Mouse (Mus musculus): ENCODE measurements around the gene Ppp1r12b. TPM values are rescaled to one million over a fixed set of nuclear protein-coding genes. Genes with fewer than 3 reads are reported as not detected.
A peak's percentile ranks its signal among the peaks of the same experiment; 100 is the strongest.

Gene Ppp1r12b
- total and polyA plus RNA-seq, 2 experiments, result 2.2 to 5.0 TPM

- 69% methylated on average over 7 of the region's 7 CpGs for WGBS
- Histone ChIP-seq H3K4me1 (ENCODE audit: control insufficient read depth, insufficient read depth, low read length) (peaks cover 3% of the 10 kb centered on the region; the same call in 1 of the 2 replicates), H3K79me2 (ENCODE audit: control insufficient read depth, insufficient read depth, low read length) (no peaks in the 10 kb centered on the region), H3K27me3 (ENCODE audit: control insufficient read depth, insufficient read depth, low read length) (no peaks in the 10 kb centered on the region), H3K27ac (replicated peaks; ENCODE audit: insufficient read depth, low read depth, low read length) (no peak overlapping the region), H3K36me3 (ENCODE audit: control insufficient read depth, insufficient read depth, low read length) (no peaks in the 10 kb centered on the region), H3K9ac (ENCODE audit: low read depth, low read length) (no peak overlapping the region), H3K4me3 (ENCODE audit: insufficient read depth, low read depth, low read length) (no peak overlapping the region)
- TF ChIP-seq CTCF (IDR thresholded peaks at IDR 0.05; ENCODE audit: low read depth, low read length), result no peak
- TF ChIP-seq POLR2A (IDR thresholded peaks at IDR 0.05; ENCODE audit: extremely low read depth, insufficient read depth, low read length), result no peak
- DNase-seq (ENCODE audit: extremely low read depth, low read depth, low spot score), result no peak
Observed at GRCm38 (mm10) chr1:134960634-134961033, 4.9 kb upstream of the Ppp1r12b start.

- H3K4me1 ChIP-seq (ENCODE audit: control insufficient read depth, insufficient read depth, low read length), result peaks cover 3% of the 10 kb centered on the region; the same call in 1 of the 2 replicates
- WGBS, result 3% methylated on average over 16 of the region's 16 CpGs
- H3K27me3 ChIP-seq (ENCODE audit: control insufficient read depth, insufficient read depth, low read length), result no peaks in the 10 kb centered on the region
- H3K79me2 ChIP-seq (ENCODE audit: control insufficient read depth, insufficient read depth, low read length), result peaks cover 12% of the 10 kb centered on the region; the same call in 1 of the 2 replicates
- TF ChIP-seq POLR2A (IDR thresholded peaks at IDR 0.05; ENCODE audit: extremely low read depth, insufficient read depth, low read length), result no peak
- TF ChIP-seq CTCF (IDR thresholded peaks at IDR 0.05; ENCODE audit: low read depth, low read length), result no peak
- peak overlapping the region; percentile 93 for H3K9ac ChIP-seq (ENCODE audit: low read depth, low read length)
- H3K27ac ChIP-seq (replicated peaks; ENCODE audit: insufficient read depth, low read depth, low read length), result peak overlapping the region; percentile 43
- DNase-seq (ENCODE audit: extremely low read depth, low read depth, low spot score), result peak; percentile 32
- H3K4me3 ChIP-seq (ENCODE audit: insufficient read depth, low read depth, low read length), result peak overlapping the region; percentile 91
- H3K36me3 ChIP-seq (ENCODE audit: control insufficient read depth, insufficient read depth, low read length), result no peaks in the 10 kb centered on the region
Observed at GRCm38 (mm10) chr1:134955050-134955636, 599 bp downstream of the Ppp1r12b start.

GRCm38 (mm10) chr1:134949946-134950345 lies 5.8 kb downstream of the Ppp1r12b start:
- no peak for TF ChIP-seq CTCF (IDR thresholded peaks at IDR 0.05; ENCODE audit: low read depth, low read length)
- TF ChIP-seq POLR2A (IDR thresholded peaks at IDR 0.05; ENCODE audit: extremely low read depth, insufficient read depth, low read length), result no peak
- no peak for DNase-seq (ENCODE audit: extremely low read depth, low read depth, low spot score)
- no peaks in the 10 kb centered on the region; the same call in 1 of the 2 replicates for H3K4me1 ChIP-seq (ENCODE audit: control insufficient read depth, insufficient read depth, low read length)
- no peaks in the 10 kb centered on the region; the same call in 1 of the 2 replicates for H3K36me3 ChIP-seq (ENCODE audit: control insufficient read depth, insufficient read depth, low read length)
- H3K9ac ChIP-seq (ENCODE audit: low read depth, low read length), result no peak overlapping the region
- H3K27ac ChIP-seq (replicated peaks; ENCODE audit: insufficient read depth, low read depth, low read length), result no peak overlapping the region
- WGBS, result 81% methylated on average over 3 of the region's 3 CpGs
- H3K79me2 ChIP-seq (ENCODE audit: control insufficient read depth, insufficient read depth, low read length), result peaks cover 9% of the 10 kb centered on the region; the same call in 1 of the 2 replicates
- H3K4me3 ChIP-seq (ENCODE audit: insufficient read depth, low read depth, low read length), result no peak overlapping the region
- no peaks in the 10 kb centered on the region for H3K27me3 ChIP-seq (ENCODE audit: control insufficient read depth, insufficient read depth, low read length)

- peaks cover 2% of the 10 kb centered on the region; the same call in 1 of the 2 replicates for H3K79me2 ChIP-seq (ENCODE audit: control insufficient read depth, insufficient read depth, low read length)
- no peak for DNase-seq (ENCODE audit: extremely low read depth, low read depth, low spot score)
- H3K4me3 ChIP-seq (ENCODE audit: insufficient read depth, low read depth, low read length), result no peak overlapping the region
- TF ChIP-seq CTCF (IDR thresholded peaks at IDR 0.05; ENCODE audit: low read depth, low read length), result no peak
- TF ChIP-seq POLR2A (IDR thresholded peaks at IDR 0.05; ENCODE audit: extremely low read depth, insufficient read depth, low read length), result no peak
- 95% methylated on average over 7 of the region's 7 CpGs for WGBS
- no peak overlapping the region for H3K9ac ChIP-seq (ENCODE audit: low read depth, low read length)
- no peaks in the 10 kb centered on the region for H3K27me3 ChIP-seq (ENCODE audit: control insufficient read depth, insufficient read depth, low read length)
- H3K27ac ChIP-seq (replicated peaks; ENCODE audit: insufficient read depth, low read depth, low read length), result no peak overlapping the region
- no peaks in the 10 kb centered on the region for H3K4me1 ChIP-seq (ENCODE audit: control insufficient read depth, insufficient read depth, low read length)
- no peaks in the 10 kb centered on the region; the same call in 1 of the 2 replicates for H3K36me3 ChIP-seq (ENCODE audit: control insufficient read depth, insufficient read depth, low read length)
Observed at GRCm38 (mm10) chr1:134947590-134947989, 8.2 kb downstream of the Ppp1r12b start.

- Histone ChIP-seq H3K4me1 (ENCODE audit: control insufficient read depth, insufficient read depth, low read length) (no peaks in the 10 kb centered on the region), H3K27me3 (ENCODE audit: control insufficient read depth, insufficient read depth, low read length) (no peaks in the 10 kb centered on the region), H3K27ac (replicated peaks; ENCODE audit: insufficient read depth, low read depth, low read length) (no peak overlapping the region), H3K4me3 (ENCODE audit: insufficient read depth, low read depth, low read length) (no peak overlapping the region), H3K79me2 (ENCODE audit: control insufficient read depth, insufficient read depth, low read length) (peaks cover 7% of the 10 kb centered on the region; the same call in 1 of the 2 replicates), H3K36me3 (ENCODE audit: control insufficient read depth, insufficient read depth, low read length) (no peaks in the 10 kb centered on the region; the same call in 1 of the 2 replicates), H3K9ac (ENCODE audit: low read depth, low read length) (no peak overlapping the region)
- no peak for DNase-seq (ENCODE audit: extremely low read depth, low read depth, low spot score)
- WGBS, result 95% methylated on average over 2 of the region's 2 CpGs
- no peak for TF ChIP-seq POLR2A (IDR thresholded peaks at IDR 0.05; ENCODE audit: extremely low read depth, insufficient read depth, low read length)
- no peak for TF ChIP-seq CTCF (IDR thresholded peaks at IDR 0.05; ENCODE audit: low read depth, low read length)
Observed at GRCm38 (mm10) chr1:134942898-134943297, 12.8 kb downstream of the Ppp1r12b start.

- Histone ChIP-seq H3K4me3 (ENCODE audit: insufficient read depth, low read depth, low read length) (no peak overlapping the region), H3K27ac (replicated peaks; ENCODE audit: insufficient read depth, low read depth, low read length) (no peak overlapping the region), H3K27me3 (ENCODE audit: control insufficient read depth, insufficient read depth, low read length) (no peaks in the 10 kb centered on the region), H3K36me3 (ENCODE audit: control insufficient read depth, insufficient read depth, low read length) (no peaks in the 10 kb centered on the region), H3K9ac (ENCODE audit: low read depth, low read length) (no peak overlapping the region), H3K79me2 (ENCODE audit: control insufficient read depth, insufficient read depth, low read length) (peaks cover 10% of the 10 kb centered on the region; the same call in 1 of the 2 replicates), H3K4me1 (ENCODE audit: control insufficient read depth, insufficient read depth, low read length) (no peaks in the 10 kb centered on the region)
- TF ChIP-seq POLR2A (IDR thresholded peaks at IDR 0.05; ENCODE audit: extremely low read depth, insufficient read depth, low read length), result no peak
- no peak for TF ChIP-seq CTCF (IDR thresholded peaks at IDR 0.05; ENCODE audit: low read depth, low read length)
- DNase-seq (ENCODE audit: extremely low read depth, low read depth, low spot score), result no peak
- WGBS, result 74% methylated on average over 4 of the region's 4 CpGs
Observed at GRCm38 (mm10) chr1:134940863-134941262, 14.9 kb downstream of the Ppp1r12b start.

Data from liver, adult 2 months (tissue).